Mouse (Mus musculus): ENCODE data around the gene Ttc16. TPM values are rescaled to one million over a fixed set of nuclear protein-coding genes. Genes with fewer than 3 reads are reported as not detected.

Gene Ttc16
- 0.02 TPM in 1 of 2 replicates, not detected in the other for polyA plus RNA-seq (2012)

DNA sequence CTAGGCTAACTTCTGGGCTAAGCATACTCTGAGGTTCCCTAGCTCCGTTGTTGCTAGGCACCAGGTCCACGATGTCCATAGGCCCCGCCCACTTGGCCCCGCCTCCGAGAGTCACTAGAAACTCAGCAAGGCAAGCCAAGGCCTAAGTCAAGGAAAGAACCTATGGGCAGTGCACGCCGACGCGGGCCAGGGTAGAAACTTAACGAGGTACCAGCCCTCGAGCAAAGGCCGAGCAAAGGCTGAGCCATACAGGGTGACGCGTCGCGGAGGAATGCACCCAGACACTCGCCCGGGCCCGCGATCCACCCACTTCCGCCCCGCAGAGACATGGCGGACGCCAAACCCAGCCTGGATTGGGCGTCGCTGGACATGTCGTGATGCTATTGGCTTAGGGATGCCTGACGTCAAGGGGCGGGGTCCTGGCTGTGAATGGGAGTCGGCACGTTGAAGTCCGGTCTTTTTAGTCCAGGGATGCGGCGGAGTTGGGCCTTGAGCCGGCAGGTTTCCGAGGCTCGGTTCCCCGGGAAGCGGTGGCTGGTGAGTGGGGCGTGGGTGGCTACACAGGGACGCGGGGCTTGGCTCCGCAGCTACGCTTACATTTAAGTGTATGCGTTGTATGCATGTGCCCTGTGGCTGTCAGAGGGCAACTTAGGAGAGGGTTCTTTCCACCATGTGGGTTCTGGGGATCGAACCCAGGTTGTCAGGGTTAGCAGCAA, at the start of gene Ttc16, which contains the start of gene Ptrh1:
Ttc16 (minus strand) TSS at position 275 of the 716 bp plus-strand sequence.
Ptrh1 (plus strand) TSS at position 428 of the 716 bp plus-strand sequence.
- no peak for TF ChIP-seq GATA1 (IDR thresholded peaks at IDR 0.05; ENCODE audit: low read length)

DNA sequence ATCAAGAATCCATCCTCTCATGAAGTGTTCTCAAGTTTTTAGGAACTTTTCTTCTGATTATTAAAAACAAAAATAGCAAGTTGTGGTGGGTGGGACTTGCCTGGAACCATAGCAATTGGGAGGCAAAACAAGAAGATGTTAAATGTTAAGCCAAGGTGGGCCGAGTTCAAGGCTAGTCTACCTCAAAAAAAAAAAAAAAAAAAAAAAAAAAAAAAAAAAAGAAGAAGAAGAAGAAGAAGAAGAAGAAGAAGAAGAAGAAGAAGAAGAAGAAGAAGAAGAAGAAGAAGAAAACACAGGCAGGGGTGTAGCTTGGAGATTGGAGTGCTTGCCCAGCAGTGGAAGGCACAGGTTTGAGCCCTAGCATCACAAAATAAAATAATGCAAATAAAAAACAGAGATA, 49.3 kb upstream of the Ttc16 start:
- TF ChIP-seq GATA1 (IDR thresholded peaks at IDR 0.05; ENCODE audit: low read length), result no peak

DNA sequence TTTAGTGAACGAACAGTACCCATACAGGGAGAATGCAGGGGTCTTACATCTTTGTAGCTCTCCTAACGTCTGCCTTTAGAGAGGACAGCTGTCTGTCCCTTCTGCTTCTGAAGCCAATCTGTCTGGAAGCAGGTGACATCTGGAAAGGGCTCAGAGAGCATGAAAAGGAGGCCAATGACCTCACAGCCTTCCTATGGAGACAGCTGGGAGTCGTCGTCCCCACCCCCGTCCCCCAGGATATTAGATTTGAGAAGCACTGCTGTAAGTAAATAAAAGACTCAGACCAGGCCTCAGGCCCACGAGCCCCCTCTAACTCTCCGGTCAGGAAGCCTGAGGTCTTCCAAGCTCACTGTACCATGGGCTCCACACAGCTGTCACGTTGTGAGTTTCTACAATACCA, 48.7 kb upstream of the Ttc16 start:
- no peak for TF ChIP-seq GATA1 (IDR thresholded peaks at IDR 0.05; ENCODE audit: low read length)

DNA sequence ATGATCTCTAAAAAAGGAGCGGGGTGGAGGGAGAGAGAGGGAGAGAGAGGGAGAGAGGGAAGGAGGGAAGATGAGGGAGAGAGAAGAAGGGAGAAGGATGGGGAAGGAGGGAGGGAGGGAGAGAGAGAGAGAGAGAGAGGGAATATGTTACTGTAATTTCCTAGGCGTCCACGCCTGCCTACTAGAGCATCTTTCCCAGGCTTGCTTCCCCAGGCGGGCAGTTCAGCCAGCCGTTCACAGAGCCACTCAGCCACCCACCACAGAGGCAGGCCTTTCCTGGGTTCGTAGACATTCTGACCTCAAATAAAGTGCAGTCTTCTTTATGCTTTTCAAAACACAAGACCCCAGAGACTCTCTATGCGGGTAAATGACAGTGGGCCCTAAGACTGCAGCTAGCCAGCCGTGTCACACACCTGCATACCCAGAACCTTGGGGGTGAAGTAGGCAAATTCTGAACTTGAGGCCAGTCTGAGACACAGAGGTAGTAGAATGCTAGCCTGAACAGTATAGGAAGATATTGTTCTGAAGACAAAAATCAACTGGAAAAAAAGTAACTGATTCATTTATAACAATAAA, 48.2 kb upstream of the Ttc16 start:
- TF ChIP-seq GATA1 (IDR thresholded peaks at IDR 0.05; ENCODE audit: low read length), result no peak

DNA sequence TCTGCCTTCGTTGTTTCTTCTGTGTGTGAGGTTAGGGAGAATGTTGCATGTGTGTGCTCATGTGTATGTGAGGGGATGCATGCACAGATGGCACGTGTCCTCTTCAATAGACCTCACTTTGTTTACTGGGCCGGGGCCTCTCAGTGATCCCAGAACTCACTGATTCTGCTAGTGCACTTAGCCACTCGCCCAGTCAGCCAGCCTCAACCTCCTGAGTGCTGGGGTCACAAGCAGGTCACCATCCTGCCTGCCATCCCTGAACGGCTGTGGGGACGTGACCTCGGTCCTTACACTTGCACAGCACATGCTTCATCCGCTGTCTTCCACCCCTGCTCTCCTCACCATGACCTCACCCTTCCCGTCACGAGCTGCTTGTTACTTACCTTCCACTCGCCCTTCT, 47.7 kb upstream of the Ttc16 start:
- TF ChIP-seq GATA1 (IDR thresholded peaks at IDR 0.05; ENCODE audit: low read length), result no peak

DNA sequence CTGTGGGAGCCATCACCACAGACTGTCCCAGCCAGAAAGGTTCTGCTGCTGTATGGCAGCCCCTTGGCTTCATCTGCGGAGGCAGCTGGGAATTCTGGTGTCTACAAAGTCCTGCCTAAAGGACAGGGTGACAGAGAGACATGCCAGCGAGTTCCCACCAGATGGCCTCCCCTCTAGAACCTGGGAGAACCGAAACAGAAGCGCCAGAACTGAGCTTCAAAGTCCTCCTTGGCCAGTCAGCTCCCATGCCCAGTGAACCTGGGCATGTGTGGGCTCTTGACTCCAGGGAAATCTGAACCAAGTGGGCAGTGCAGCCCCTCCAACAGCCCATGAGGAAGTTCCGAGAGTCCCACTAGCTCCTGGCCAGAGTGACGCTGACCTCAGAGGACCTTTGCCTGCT, 47.2 kb upstream of the Ttc16 start:
- TF ChIP-seq GATA1 (IDR thresholded peaks at IDR 0.05; ENCODE audit: low read length), result no peak

DNA sequence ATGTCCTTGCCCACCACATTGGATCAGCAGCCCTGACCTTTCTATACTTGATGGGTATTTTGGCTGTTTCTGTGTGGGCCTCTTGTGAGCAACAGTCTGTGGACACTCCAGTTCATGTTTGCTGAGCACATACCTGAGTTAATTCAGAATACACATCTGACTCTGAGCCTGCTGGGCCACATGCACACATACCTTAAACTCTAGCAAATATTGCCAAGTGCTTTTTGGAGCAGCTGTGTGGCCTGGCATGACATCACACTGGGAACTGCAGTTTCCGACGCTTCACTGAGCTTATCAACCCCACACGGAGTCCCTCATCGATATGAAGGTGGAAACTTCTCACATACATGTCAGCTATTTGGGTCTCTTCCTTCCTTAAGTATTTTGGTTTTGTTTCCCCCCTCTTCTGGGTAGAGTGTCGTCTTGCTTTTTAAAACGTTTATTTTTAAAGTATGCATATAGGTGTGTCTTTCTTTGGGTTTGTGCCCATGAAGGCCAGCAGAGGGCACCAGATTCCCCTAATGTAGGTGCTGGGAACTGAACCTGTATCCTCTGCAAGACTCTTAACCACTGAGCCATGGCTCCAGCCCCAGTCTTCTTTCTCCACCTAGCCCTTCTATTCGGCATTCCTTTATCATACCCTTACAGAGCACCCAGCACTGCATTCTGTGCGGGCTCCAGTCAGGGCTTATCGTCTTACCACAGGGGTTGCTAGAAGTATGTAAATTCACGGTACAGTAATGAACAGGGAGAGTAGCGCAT, 45.8 kb upstream of the Ttc16 start:
- TF ChIP-seq GATA1 (IDR thresholded peaks at IDR 0.05; ENCODE audit: low read length), result no peak

DNA sequence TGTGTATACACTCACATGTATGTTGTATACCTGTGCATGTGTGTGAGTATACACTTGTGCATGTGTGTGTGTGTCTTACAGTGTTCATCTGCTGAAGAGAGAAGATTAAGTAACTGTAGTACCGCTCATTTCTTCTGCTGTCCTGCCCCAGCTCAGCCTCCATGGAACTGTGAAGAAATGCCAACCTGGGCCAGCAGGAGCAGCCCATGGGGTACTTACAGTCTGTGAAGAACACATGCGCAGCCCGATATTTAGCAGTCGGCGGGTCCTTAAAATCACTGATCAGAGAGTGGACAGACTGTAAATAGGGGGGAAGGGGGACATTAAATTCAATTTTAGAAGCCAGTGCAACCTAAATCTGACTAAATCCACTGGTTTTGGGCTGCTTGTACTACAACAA, 42.8 kb upstream of the Ttc16 start:
- no peak for TF ChIP-seq GATA1 (IDR thresholded peaks at IDR 0.05; ENCODE audit: low read length)

DNA sequence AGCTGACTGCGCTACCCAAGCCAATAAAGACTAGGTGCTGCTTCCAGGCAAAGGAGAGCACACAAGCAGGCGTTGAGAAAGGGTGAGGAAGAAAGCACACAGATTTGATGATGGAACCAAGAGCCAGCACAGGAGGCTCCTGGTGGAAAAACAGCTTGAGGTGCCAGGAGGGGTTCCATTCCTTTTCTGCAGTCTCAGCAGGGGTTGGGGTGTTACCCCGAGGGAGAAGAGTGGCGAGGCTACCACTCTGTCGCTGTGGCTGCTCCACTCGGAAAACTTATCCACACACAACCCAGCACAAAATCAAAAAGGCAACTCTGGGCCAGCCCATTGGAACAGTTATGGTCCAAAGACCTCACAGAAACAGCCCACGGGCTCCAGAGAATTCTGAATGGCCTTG, 42.2 kb upstream of the Ttc16 start:
- TF ChIP-seq GATA1 (IDR thresholded peaks at IDR 0.05; ENCODE audit: low read length), result no peak

DNA sequence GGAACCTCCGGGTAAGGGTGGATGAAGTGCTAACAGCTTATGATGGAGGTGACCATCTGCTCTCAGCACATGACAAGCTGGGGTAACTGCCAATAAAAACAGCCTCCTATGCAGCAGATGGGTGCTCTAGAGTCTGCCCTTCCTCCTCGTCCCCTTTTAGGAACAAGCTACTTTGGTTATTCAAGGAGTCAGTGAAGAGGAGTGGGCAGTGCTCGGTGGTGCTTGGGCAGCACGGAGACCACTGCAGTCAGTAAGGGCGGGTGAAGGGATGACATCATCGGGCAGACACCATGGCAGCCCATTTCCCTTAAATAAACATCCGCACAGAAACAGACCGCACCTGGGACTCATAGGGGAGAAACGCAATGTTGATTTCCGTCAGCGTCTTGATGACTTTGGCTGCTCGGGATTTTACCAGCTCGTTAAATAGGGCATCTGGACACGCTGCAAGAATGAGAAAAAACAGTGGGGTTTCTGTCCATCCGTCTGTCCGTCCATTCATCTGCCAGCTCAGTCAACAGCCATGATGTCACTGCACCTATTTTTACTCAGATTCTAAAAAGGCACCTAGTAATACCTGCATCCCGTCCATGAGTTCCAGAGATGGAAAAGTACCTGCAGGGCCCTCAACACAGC, 41.6 kb upstream of the Ttc16 start:
- no peak for TF ChIP-seq GATA1 (IDR thresholded peaks at IDR 0.05; ENCODE audit: low read length)

DNA sequence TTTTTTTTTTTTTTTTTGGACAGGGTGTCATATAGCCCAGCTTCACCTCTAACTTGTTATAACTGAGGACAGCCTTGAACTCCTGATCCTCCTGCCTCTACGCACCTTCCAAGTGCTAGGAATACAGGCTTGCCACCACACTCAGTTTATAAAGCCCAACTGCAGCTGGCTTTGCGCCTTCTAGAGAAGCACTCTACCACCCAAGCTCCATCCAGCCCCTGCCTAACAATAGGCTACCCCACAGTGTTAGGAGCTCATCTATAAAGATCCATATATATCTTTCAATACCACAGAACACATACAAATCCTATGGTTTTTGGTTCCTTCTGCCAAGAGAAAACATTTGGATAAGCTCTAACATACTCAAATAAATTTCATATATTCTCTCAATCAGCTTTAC, 41.1 kb upstream of the Ttc16 start:
- no peak for TF ChIP-seq GATA1 (IDR thresholded peaks at IDR 0.05; ENCODE audit: low read length)

DNA sequence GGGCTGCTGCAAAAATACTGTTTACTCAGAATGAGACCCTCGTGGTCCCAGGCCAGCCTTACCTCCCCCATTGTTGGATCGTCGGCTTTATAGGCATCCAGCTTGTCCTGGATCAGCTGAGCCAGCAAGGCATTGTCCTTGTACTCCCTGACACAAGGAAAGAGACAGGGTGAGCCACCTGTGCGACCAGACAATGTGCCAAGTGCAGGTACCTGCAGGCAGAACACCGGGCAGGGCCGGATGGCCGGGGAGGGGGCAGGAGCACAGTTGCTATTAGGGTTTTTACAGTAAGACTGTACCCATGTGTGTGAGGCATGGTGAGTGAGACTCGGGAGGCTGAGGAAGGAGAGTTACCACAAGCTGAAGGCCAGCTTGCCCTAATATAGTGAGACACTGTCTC, 36.5 kb upstream of the Ttc16 start:
- no peak for TF ChIP-seq GATA1 (IDR thresholded peaks at IDR 0.05; ENCODE audit: low read length)

DNA sequence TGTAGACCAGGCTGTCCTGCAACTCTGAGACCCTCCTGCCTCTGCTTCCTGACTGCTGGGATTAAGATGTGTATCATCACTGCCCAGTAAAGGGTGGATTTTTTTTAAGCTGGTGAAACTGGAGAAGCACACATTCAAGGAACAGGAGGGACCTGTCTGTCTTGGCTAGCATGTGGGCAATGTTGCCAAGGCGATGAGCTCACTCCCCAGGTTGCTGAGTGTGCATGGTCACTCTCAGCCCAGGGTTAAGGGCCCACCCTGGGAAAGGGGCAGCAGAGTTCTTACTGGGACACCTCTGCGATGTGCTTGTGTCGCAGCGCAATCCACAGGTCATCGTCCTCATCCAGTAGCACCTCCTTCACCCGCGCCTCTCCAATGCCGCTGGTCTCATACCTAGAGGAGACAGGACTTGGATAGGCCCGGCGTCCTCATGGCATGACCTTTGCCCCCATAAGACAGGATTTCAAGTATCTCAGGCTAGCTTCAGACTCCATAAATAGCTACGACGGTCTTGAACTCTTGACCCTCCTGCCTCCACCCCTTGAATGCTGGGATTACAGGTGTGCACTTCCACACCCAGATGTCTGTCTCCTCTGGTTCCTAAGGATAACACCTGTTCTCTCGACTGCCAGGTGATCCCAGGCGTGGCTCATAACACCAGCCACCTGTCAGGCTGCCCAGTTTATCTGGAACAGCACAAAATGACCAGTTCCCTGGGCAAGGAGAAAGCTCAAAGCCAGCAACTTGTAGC, 33.6 kb upstream of the Ttc16 start:
- no peak for TF ChIP-seq GATA1 (IDR thresholded peaks at IDR 0.05; ENCODE audit: low read length)

DNA sequence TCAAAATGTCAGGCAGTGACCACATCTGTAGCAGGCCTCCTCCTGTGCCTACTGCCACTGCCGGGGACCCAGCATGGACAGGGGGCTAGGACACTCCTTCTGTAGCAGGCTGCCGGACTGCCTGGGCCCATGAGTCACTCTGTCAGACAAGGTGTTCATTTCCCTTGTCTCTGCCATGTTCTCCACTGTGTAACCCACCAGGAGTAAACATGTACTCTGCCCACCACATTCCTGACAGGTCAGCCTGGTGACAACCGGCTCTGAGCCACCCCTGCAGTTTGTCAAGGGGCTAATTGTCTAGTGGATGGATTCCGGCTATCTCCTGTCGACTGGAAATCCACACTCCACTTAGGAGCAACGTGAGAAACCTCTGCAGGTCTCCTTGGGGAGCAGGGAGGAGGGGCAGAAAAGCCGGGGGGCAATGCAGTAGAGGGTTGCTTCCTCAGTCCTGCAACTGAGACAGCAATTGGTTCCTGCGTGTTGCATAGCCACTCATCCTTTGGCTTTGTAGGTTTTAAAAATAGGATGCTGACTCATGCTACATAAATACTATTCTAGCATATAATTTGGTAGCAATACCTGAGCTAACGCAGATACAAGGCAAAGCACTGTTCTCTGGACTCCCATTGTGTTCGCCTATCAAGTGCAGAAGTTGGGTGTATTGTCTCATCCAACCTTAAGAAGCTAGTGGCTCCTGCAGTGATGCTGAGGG, 23.0 kb upstream of the Ttc16 start:
- TF ChIP-seq GATA1 (IDR thresholded peaks at IDR 0.05; ENCODE audit: low read length), result no peak

Measured in G1E-ER4 (cell line).